Mouse (Mus musculus) hindbrain, embryonic 16.5 days (tissue): ENCODE measurements around the gene Sst. TPM values are rescaled to one million over a fixed set of nuclear protein-coding genes. Genes with fewer than 3 reads are reported as not detected.

Experiments
- ATAC-seq: fragments of 200-750 bp; cut with Nextera tagmentation; 2 replicates; pipeline ENCODE4 v1.8.0; 2017; ENCODE audit warnings: moderate TSS enrichment, moderate library complexity
- H3K27ac ChIP-seq: fragments of 300-500 bp; sonication (generic); 2 replicates; pipeline ENCODE4 v1.5.1; 2014; ENCODE audit warnings: low read depth, mild to moderate bottlenecking, control low read depth, low read length, moderate library complexity
- H3K27me3 ChIP-seq: fragments of 300-500 bp; sonication (generic); replicated peaks from 2 replicates; pipeline ENCODE4 v1.6.1; 2014; ENCODE audit warnings: low read length; ENCODE audit not compliant: control insufficient read depth, insufficient read depth
- H3K36me3 ChIP-seq: fragments of 300-500 bp; sonication (generic); 2 replicates; pipeline ENCODE4 v1.6.1; 2014; ENCODE audit warnings: mild to moderate bottlenecking, low read length, moderate library complexity, mixed read lengths; ENCODE audit not compliant: control insufficient read depth, insufficient read depth
- H3K4me1 ChIP-seq: fragments of 300-500 bp; sonication (generic); 2 replicates; pipeline ENCODE4 v1.6.1; 2014; ENCODE audit warnings: low read depth, low read length; ENCODE audit not compliant: control insufficient read depth, insufficient read depth
- H3K4me2 ChIP-seq: fragments of 300-500 bp; sonication (generic); 2 replicates; pipeline ENCODE4 v1.6.1; 2014; ENCODE audit warnings: mild to moderate bottlenecking, low read length, control low read depth, moderate library complexity
- H3K4me3 ChIP-seq: fragments of 300-500 bp; sonication (generic); 2 replicates; pipeline ENCODE4 v1.5.1; 2014; ENCODE audit warnings: mild to moderate bottlenecking, low read length, control low read depth, moderate library complexity
- H3K9ac ChIP-seq: fragments of 300-500 bp; sonication (generic); 2 replicates; pipeline ENCODE4 v1.6.1; 2014; ENCODE audit warnings: low read depth, mild to moderate bottlenecking, control low read depth, low read length, moderate library complexity
- H3K9me3 ChIP-seq: fragments of 300-500 bp; sonication (generic); 2 replicates; pipeline ENCODE4 v1.6.1; 2014; ENCODE audit warnings: mild to moderate bottlenecking, low read length, moderate library complexity; ENCODE audit not compliant: control insufficient read depth
- WGBS: fragments of 180-500 bp; shearing (Covaris S2); extraction: QIAGEN DNeasy Blood & Tissue Kit; methylation state at CpG from one replicate; pipeline ENCODE4 v1.1.7; 2014; 5-methylcytosine and 5-hydroxymethylcytosine counted together
- polyA plus RNA-seq: library from polyadenylated mRNA; unstranded; fragments of >200 nt; fragmentation: Nextera tagmentation; extraction: Ambion mirVana; gene quantifications from 2 replicates; pipeline ENCODE4 v1.2.1, GENCODE M21; 2015

Gene Sst
- polyA plus RNA-seq, 1 experiment from 2014 or later: 377 TPM

DNA sequence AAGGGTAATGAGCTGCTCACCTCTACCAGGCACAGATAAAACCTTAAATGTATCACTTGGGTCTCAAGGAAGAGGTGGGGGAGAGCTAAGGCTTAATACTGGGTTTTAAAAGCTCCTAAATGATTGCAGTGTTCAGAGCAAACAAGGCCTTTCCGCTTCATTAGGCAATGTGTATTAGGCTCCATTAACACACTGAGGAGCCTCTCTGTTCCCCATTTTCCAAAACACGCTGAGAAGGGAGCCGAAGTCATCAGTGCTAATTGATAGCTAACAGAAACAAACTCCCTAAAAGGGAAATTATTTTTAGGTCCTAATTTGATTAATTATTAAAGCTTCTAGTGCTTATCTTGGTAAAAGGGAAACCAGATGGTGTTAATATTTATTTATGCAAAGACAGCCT lies 48.1 kb downstream of the Sst start:
- 43% methylated on average over 3 of the region's 3 CpGs for WGBS
- Histone ChIP-seq H3K4me1 (no peaks in the 10 kb centered on the region), H3K9ac (no peak overlapping the region), H3K27me3 (no peaks in the 10 kb centered on the region), H3K4me3 (no peak overlapping the region), H3K36me3 (no peaks in the 10 kb centered on the region), H3K4me2 (no peak overlapping the region), H3K9me3 (no peaks in the 10 kb centered on the region), H3K27ac (no peak overlapping the region)
- ATAC-seq: no peak

Other genes starting within 250 kb of the Sst start
- 0.12 TPM in 1 of 2 replicates, not detected in the other for gene Rtp2, start 41.4 kb upstream of the Sst start, polyA plus RNA-seq
- gene Gm37419, start 97.5 kb upstream of the Sst start, polyA plus RNA-seq: not detected in 2 replicates
- gene Bcl6, start 97.9 kb upstream of the Sst start, polyA plus RNA-seq: 0.76 and 0.79 TPM in 2 replicates